Mouse (Mus musculus): ENCODE results near the gene 1700021F05Rik.

DNA sequence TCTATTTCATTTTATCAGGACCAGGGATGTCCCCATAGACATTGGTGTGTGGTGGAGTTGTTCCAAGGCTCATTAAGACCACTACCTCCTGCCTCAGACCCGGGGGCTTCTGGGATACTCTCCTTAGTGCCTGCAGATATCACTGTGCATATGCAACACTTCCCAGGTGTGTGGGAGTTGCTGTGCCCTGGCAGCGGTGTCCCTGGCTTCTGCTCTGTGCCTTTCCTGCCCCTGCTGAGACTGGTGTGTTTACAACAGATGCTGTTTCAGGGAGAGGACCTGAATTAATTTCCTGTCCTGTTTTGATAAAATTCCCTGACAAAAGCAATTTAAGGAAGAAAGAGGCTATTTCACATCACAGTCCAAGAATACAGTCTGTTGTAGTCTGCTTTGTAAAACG, 10.1 kb upstream of the 1700021F05Rik start:
- no peak for TF ChIP-seq EP300 (IDR thresholded peaks at IDR 0.05; ENCODE audit: low read depth)
- TF ChIP-seq CTCF (IDR thresholded peaks at IDR 0.05; ENCODE audit: low read depth): no peak

Data from liver, postnatal 0 days (tissue).